Comparison of ENCODE assay signal across 29 mouse cellular contexts in the genomic region with DNA sequence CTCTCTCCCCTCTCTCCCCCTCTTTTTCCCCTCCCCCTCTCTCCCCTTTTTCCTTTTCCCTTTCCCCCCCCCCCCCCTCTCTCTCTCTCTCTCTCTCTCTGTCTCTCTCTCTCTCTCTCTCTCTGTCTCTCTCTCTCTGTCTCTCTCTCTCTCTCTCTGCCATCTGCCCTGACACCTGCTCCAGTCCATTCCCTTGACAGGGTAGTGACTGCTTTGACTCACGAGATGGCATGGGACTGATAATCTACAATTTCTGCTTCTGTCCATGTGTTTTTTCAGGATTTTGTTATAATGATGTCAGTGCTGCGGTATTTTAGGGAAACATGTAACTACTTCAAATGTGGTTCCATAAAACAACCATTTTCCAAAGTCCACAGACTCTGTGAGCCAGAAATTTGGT.
"Had no signal": no experiment of that assay in that cellular context is flagged by ENCODE, and none has a peak within 500 bp of the region (broad histone marks: within the 10 kb centered on the region; RNA-seq: fewer than 3 reads in every experiment).

No protein-coding gene starts in this region.

- H3K4me2 ChIP-seq: limb, embryonic 12.5 days; limb, embryonic 13.5 days; limb, embryonic 15.5 days; liver, embryonic 11.5 days; liver, embryonic 12.5 days; liver, embryonic 13.5 days; liver, embryonic 15.5 days; lung, embryonic 14.5 days; lung, embryonic 15.5 days; midbrain, embryonic 11.5 days; midbrain, embryonic 12.5 days; midbrain, embryonic 13.5 days; midbrain, embryonic 15.5 days had no signal

- H3K4me3 ChIP-seq: left cerebral cortex, adult 2 months; limb, embryonic 10.5 days; limb, embryonic 12.5 days; limb, embryonic 13.5 days; limb, embryonic 15.5 days; liver, embryonic 12.5 days; liver, embryonic 13.5 days; liver, embryonic 15.5 days; lung, embryonic 15.5 days; megakaryocyte, embryonic 14.5 days; midbrain, embryonic 10.5 days; midbrain, embryonic 12.5 days; midbrain, embryonic 13.5 days; midbrain, embryonic 15.5 days had no signal

- DNase-seq: left cerebral cortex, postnatal 4 days; liver; liver, embryonic 13.5 days; liver, postnatal 0 days; lung, adult 18-20 months; lung, adult 2 months; lung, embryonic 14.5 days; lung, postnatal 10 days; lung, postnatal 14 days; lung, postnatal 36 days; lung, postnatal 4 days; midbrain, embryonic 14.5 days had no signal

- H3K27me3 ChIP-seq: limb, embryonic 12.5 days; limb, embryonic 13.5 days; limb, embryonic 15.5 days; liver, embryonic 12.5 days; liver, embryonic 13.5 days; liver, embryonic 15.5 days; lung, embryonic 15.5 days; midbrain, embryonic 12.5 days; midbrain, embryonic 15.5 days had no signal

- H3K4me1 ChIP-seq: limb, embryonic 12.5 days; limb, embryonic 13.5 days; limb, embryonic 15.5 days; liver, embryonic 12.5 days; liver, embryonic 13.5 days; liver, embryonic 15.5 days; lung, embryonic 15.5 days; megakaryocyte, embryonic 14.5 days; midbrain, embryonic 12.5 days had no signal

- H3K27ac ChIP-seq: left cerebral cortex, adult 2 months; limb, embryonic 10.5 days; limb, embryonic 12.5 days; limb, embryonic 13.5 days; limb, embryonic 15.5 days; liver, embryonic 12.5 days; liver, embryonic 13.5 days; liver, embryonic 14.5 days; liver, embryonic 15.5 days; lung, embryonic 15.5 days; macrophage; midbrain, embryonic 10.5 days; midbrain, embryonic 12.5 days; midbrain, embryonic 13.5 days; midbrain, embryonic 15.5 days had no signal

- H3K36me3 ChIP-seq: limb, embryonic 10.5 days; limb, embryonic 12.5 days; limb, embryonic 13.5 days; limb, embryonic 15.5 days; liver, embryonic 12.5 days; liver, embryonic 13.5 days; liver, embryonic 15.5 days; lung, embryonic 15.5 days; midbrain, embryonic 10.5 days; midbrain, embryonic 12.5 days; midbrain, embryonic 13.5 days; midbrain, embryonic 15.5 days had no signal
